Mouse (Mus musculus) G1E (cell line): Measurements from ENCODE around the gene Rps6ka6.

ENCODE experiments used
- CTCF ChIP-seq: IDR thresholded peaks from 2 replicates; pipeline ENCODE4 v1.5.1; 2012; ENCODE audit warnings: low read depth, low read length, inconsistent platforms, mixed read lengths
- GATA1 ChIP-seq: IDR thresholded peaks from 2 replicates; pipeline ENCODE4 v1.6.1; 2012; ENCODE audit warnings: borderline replicate concordance, low read length, inconsistent platforms, mixed read lengths
- TAL1 ChIP-seq: conservative IDR thresholded peaks from 2 replicates; pipeline ENCODE4 v1.6.1; 2012; ENCODE audit warnings: low read depth, low read length, inconsistent platforms, mixed read lengths

DNA sequence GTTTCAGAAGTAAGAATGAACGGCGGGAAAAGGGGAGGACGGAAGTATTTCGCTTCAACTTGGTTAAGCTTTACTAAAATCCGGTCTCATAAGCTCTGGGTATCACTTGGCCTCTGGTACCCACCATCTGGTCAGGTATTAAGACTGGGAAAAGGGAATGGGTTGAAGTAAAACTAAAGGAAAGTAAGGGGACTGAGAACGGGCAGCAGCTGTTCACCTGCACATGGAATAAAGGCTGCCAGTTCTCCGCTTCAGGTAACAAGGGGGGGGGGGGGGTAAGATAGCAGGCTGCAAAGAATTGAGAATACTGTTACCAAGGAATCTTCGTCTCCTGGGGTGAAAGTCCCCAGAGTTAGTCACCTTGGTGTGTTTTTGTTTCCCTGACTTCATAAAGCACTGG lies 75.7 kb downstream of the Rps6ka6 start:
- TF ChIP-seq CTCF (no peak), GATA1 (no peak), TAL1 (no peak)
